Mouse (Mus musculus): ENCODE data around the gene Cdh12. TPM values are rescaled to one million over a fixed set of nuclear protein-coding genes. Genes with fewer than 3 reads are reported as not detected.

The Cdh12 gene
- total RNA-seq, 1 experiment: not detected

GRCm38 (mm10) chr15:20876993-20877392 lies 427.9 kb downstream of the Cdh12 start:
- no peak for DNase-seq (ENCODE audit: low read depth, low spot score)

GRCm38 (mm10) chr15:20893471-20893870 lies 444.4 kb downstream of the Cdh12 start:
- in situ Hi-C loops (cut with MboI; ENCODE audit: low sequenced_read_pairs in 2 of 2, unreplicated experiment in 2 of 2): no loop called here
- no peak overlapping the region for H3K4me3 ChIP-seq (ENCODE audit: insufficient read depth in 1 of 2, low read depth in 1 of 2, low read length in 2 of 2, poor library complexity in 1 of 2, severe bottlenecking in 1 of 2)
- no peak overlapping the region for H3K9ac ChIP-seq (ENCODE audit: insufficient read depth, low read depth, low read length, poor library complexity, severe bottlenecking)
- TF ChIP-seq ZNF384 (IDR thresholded peaks at IDR 0.05; ENCODE audit: low read depth, low read length) (no peak), ZC3H11A (IDR thresholded peaks at IDR 0.05; ENCODE audit: borderline replicate concordance, low read depth, low read length) (no peak), MAFK (IDR thresholded peaks at IDR 0.05; ENCODE audit: insufficient read depth, low read depth, low read length) (no peak), CHD2 (IDR thresholded peaks at IDR 0.05; ENCODE audit: low read depth, low read length) (no peak), HCFC1 (IDR thresholded peaks at IDR 0.05; ENCODE audit: borderline replicate concordance, insufficient read depth, low read length) (no peak)
- no peak for DNase-seq (ENCODE audit: low read depth, low spot score)
- H3K4me1 ChIP-seq (ENCODE audit: control insufficient read depth in 2 of 2, insufficient read depth in 2 of 2, low read length in 2 of 2, poor library complexity in 1 of 2): no peaks in the 10 kb centered on the region
- H3K9me3 ChIP-seq (ENCODE audit: control insufficient read depth, insufficient read depth, low read depth, low read length): no peaks in the 10 kb centered on the region
- no peak overlapping the region for H3K27ac ChIP-seq (ENCODE audit: insufficient read depth, low read depth, low read length, poor library complexity, severe bottlenecking)
- H3K36me3 ChIP-seq (ENCODE audit: control insufficient read depth, insufficient read depth, low read length, poor library complexity, severe bottlenecking): no peaks in the 10 kb centered on the region

More at GRCm38 (mm10) chr15:20876993-20877392, 427.9 kb downstream of the Cdh12 start:
- no peak overlapping the region for H3K4me3 ChIP-seq (ENCODE audit: insufficient read depth in 1 of 2, low read depth in 1 of 2, low read length in 2 of 2, poor library complexity in 1 of 2, severe bottlenecking in 1 of 2)
- H3K4me1 ChIP-seq (ENCODE audit: control insufficient read depth in 2 of 2, insufficient read depth in 2 of 2, low read length in 2 of 2, poor library complexity in 1 of 2): no peaks in the 10 kb centered on the region
- in situ Hi-C loops (cut with MboI; ENCODE audit: low sequenced_read_pairs in 2 of 2, unreplicated experiment in 2 of 2): no loop called here
- no peak overlapping the region for H3K9ac ChIP-seq (ENCODE audit: insufficient read depth, low read depth, low read length, poor library complexity, severe bottlenecking)
- no peaks in the 10 kb centered on the region for H3K9me3 ChIP-seq (ENCODE audit: control insufficient read depth, insufficient read depth, low read depth, low read length)
- no peak for TF ChIP-seq ZC3H11A (IDR thresholded peaks at IDR 0.05; ENCODE audit: borderline replicate concordance, low read depth, low read length)
- no peak for TF ChIP-seq HCFC1 (IDR thresholded peaks at IDR 0.05; ENCODE audit: borderline replicate concordance, insufficient read depth, low read length)
- no peak for TF ChIP-seq ZNF384 (IDR thresholded peaks at IDR 0.05; ENCODE audit: low read depth, low read length)
- no peak overlapping the region for H3K27ac ChIP-seq (ENCODE audit: insufficient read depth, low read depth, low read length, poor library complexity, severe bottlenecking)
- H3K36me3 ChIP-seq (ENCODE audit: control insufficient read depth, insufficient read depth, low read length, poor library complexity, severe bottlenecking): no peaks in the 10 kb centered on the region

GRCm38 (mm10) chr15:20902568-20902967 lies 453.5 kb downstream of the Cdh12 start:
- H3K4me1 ChIP-seq (ENCODE audit: control insufficient read depth in 2 of 2, insufficient read depth in 2 of 2, low read length in 2 of 2, poor library complexity in 1 of 2): no peaks in the 10 kb centered on the region
- no peak overlapping the region for H3K4me3 ChIP-seq (ENCODE audit: insufficient read depth in 1 of 2, low read depth in 1 of 2, low read length in 2 of 2, poor library complexity in 1 of 2, severe bottlenecking in 1 of 2)
- H3K9ac ChIP-seq (ENCODE audit: insufficient read depth, low read depth, low read length, poor library complexity, severe bottlenecking): no peak overlapping the region
- no peak for TF ChIP-seq ZC3H11A (IDR thresholded peaks at IDR 0.05; ENCODE audit: borderline replicate concordance, low read depth, low read length)
- TF ChIP-seq ZNF384 (IDR thresholded peaks at IDR 0.05; ENCODE audit: low read depth, low read length): no peak
- no peak for TF ChIP-seq HCFC1 (IDR thresholded peaks at IDR 0.05; ENCODE audit: borderline replicate concordance, insufficient read depth, low read length)
- H3K36me3 ChIP-seq (ENCODE audit: control insufficient read depth, insufficient read depth, low read length, poor library complexity, severe bottlenecking): no peaks in the 10 kb centered on the region
- H3K9me3 ChIP-seq (ENCODE audit: control insufficient read depth, insufficient read depth, low read depth, low read length): no peaks in the 10 kb centered on the region
- in situ Hi-C loops (cut with MboI; ENCODE audit: low sequenced_read_pairs in 2 of 2, unreplicated experiment in 2 of 2): no loop called here
- H3K27ac ChIP-seq (ENCODE audit: insufficient read depth, low read depth, low read length, poor library complexity, severe bottlenecking): no peak overlapping the region
- no peak for DNase-seq (ENCODE audit: low read depth, low spot score)

- no peak overlapping the region for H3K27ac ChIP-seq (ENCODE audit: insufficient read depth, low read depth, low read length, poor library complexity, severe bottlenecking)
- DNase-seq (ENCODE audit: low read depth, low spot score): no peak
- no peak overlapping the region for H3K4me3 ChIP-seq (ENCODE audit: insufficient read depth in 1 of 2, low read depth in 1 of 2, low read length in 2 of 2, poor library complexity in 1 of 2, severe bottlenecking in 1 of 2)
- no peaks in the 10 kb centered on the region for H3K36me3 ChIP-seq (ENCODE audit: control insufficient read depth, insufficient read depth, low read length, poor library complexity, severe bottlenecking)
- in situ Hi-C loops (cut with MboI; ENCODE audit: low sequenced_read_pairs in 2 of 2, unreplicated experiment in 2 of 2): no loop called here
- TF ChIP-seq ZC3H11A (IDR thresholded peaks at IDR 0.05; ENCODE audit: borderline replicate concordance, low read depth, low read length) (no peak), ZNF384 (IDR thresholded peaks at IDR 0.05; ENCODE audit: low read depth, low read length) (no peak), MAFK (IDR thresholded peaks at IDR 0.05; ENCODE audit: insufficient read depth, low read depth, low read length) (no peak), CHD2 (IDR thresholded peaks at IDR 0.05; ENCODE audit: low read depth, low read length) (no peak)
- no peaks in the 10 kb centered on the region for H3K4me1 ChIP-seq (ENCODE audit: control insufficient read depth in 2 of 2, insufficient read depth in 2 of 2, low read length in 2 of 2, poor library complexity in 1 of 2)
- H3K9me3 ChIP-seq (ENCODE audit: control insufficient read depth, insufficient read depth, low read depth, low read length): no peaks in the 10 kb centered on the region
- H3K9ac ChIP-seq (ENCODE audit: insufficient read depth, low read depth, low read length, poor library complexity, severe bottlenecking): no peak overlapping the region
Measured at GRCm38 (mm10) chr15:20928221-20928620, 479.2 kb downstream of the Cdh12 start.

GRCm38 (mm10) chr15:20944000-20944399 lies 494.9 kb downstream of the Cdh12 start:
- no peak overlapping the region for H3K9ac ChIP-seq (ENCODE audit: insufficient read depth, low read depth, low read length, poor library complexity, severe bottlenecking)
- no peak overlapping the region for H3K4me3 ChIP-seq (ENCODE audit: insufficient read depth in 1 of 2, low read depth in 1 of 2, low read length in 2 of 2, poor library complexity in 1 of 2, severe bottlenecking in 1 of 2)
- H3K27ac ChIP-seq (ENCODE audit: insufficient read depth, low read depth, low read length, poor library complexity, severe bottlenecking): no peak overlapping the region
- in situ Hi-C loops (cut with MboI; ENCODE audit: low sequenced_read_pairs in 2 of 2, unreplicated experiment in 2 of 2): no loop called here
- no peaks in the 10 kb centered on the region for H3K36me3 ChIP-seq (ENCODE audit: control insufficient read depth, insufficient read depth, low read length, poor library complexity, severe bottlenecking)
- no peak for DNase-seq (ENCODE audit: low read depth, low spot score)
- H3K9me3 ChIP-seq (ENCODE audit: control insufficient read depth, insufficient read depth, low read depth, low read length): no peaks in the 10 kb centered on the region
- H3K4me1 ChIP-seq (ENCODE audit: control insufficient read depth in 2 of 2, insufficient read depth in 2 of 2, low read length in 2 of 2, poor library complexity in 1 of 2): no peaks in the 10 kb centered on the region
- no peak for TF ChIP-seq ZNF384 (IDR thresholded peaks at IDR 0.05; ENCODE audit: low read depth, low read length)
- no peak for TF ChIP-seq ZC3H11A (IDR thresholded peaks at IDR 0.05; ENCODE audit: borderline replicate concordance, low read depth, low read length)
- no peak for TF ChIP-seq HCFC1 (IDR thresholded peaks at IDR 0.05; ENCODE audit: borderline replicate concordance, insufficient read depth, low read length)
- TF ChIP-seq CHD2 (IDR thresholded peaks at IDR 0.05; ENCODE audit: low read depth, low read length): no peak
- TF ChIP-seq MAFK (IDR thresholded peaks at IDR 0.05; ENCODE audit: insufficient read depth, low read depth, low read length): no peak

All from ES-E14 (cell line).